Mouse (Mus musculus) midbrain, embryonic 14.5 days (tissue): ENCODE measurements at regions not wholly inside any gene's neighbourhood (a gene's known extent, or its start where the extent isn't known, plus 50 kb on each side); places are given as distances from the start of the nearest gene placed in this dataset.

ENCODE experiments used
- ATAC-seq: fragments of 200-750 bp; cut with Nextera tagmentation; 2 replicates; pipeline ENCODE4 v1.8.0; 2017; ENCODE audit warnings: moderate number of reproducible peaks, moderate library complexity; ENCODE audit not compliant: low FRiP score, low TSS enrichment
- DNase-seq: peaks from one replicate; pipeline ENCODE4 v3.0.0-alpha.2; 2015
- H3K27ac ChIP-seq: fragments of 300-500 bp; sonication (generic); replicated peaks from 2 replicates; pipeline ENCODE4 v1.5.1; 2014; ENCODE audit warnings: mild to moderate bottlenecking, low read depth, low read length, moderate library complexity
- H3K27me3 ChIP-seq: fragments of 300-500 bp; sonication (generic); 2 replicates; pipeline ENCODE4 v1.6.1; 2014; ENCODE audit warnings: low read length, control low read depth, mixed read lengths; ENCODE audit not compliant: control insufficient read depth, insufficient read depth
- H3K36me3 ChIP-seq: fragments of 300-500 bp; sonication (generic); 2 replicates; pipeline ENCODE4 v1.6.1; 2014; ENCODE audit warnings: low read length, control low read depth; ENCODE audit not compliant: control insufficient read depth, insufficient read depth
- H3K4me1 ChIP-seq: fragments of 300-500 bp; sonication (generic); 2 replicates; pipeline ENCODE4 v1.6.1; 2014; ENCODE audit warnings: mild to moderate bottlenecking, antibody characterized with exemption, low read length, control low read depth; ENCODE audit not compliant: control insufficient read depth, insufficient read depth
- H3K4me2 ChIP-seq: fragments of 300-500 bp; sonication (generic); 2 replicates; pipeline ENCODE4 v1.6.1; 2014; ENCODE audit warnings: mild to moderate bottlenecking, low read length, moderate library complexity
- H3K4me3 ChIP-seq: fragments of 300-500 bp; sonication (generic); replicated peaks from 2 replicates; pipeline ENCODE4 v1.5.1; 2014; ENCODE audit warnings: low read depth, low read length
- H3K9ac ChIP-seq: fragments of 300-500 bp; sonication (generic); replicated peaks from 2 replicates; pipeline ENCODE4 v1.6.1; 2014; ENCODE audit warnings: mild to moderate bottlenecking, low read length, moderate library complexity
- H3K9me3 ChIP-seq: fragments of 300-500 bp; sonication (generic); 2 replicates; pipeline ENCODE4 v1.6.1; 2016; ENCODE audit warnings: low read length, control low read depth, mixed read lengths; ENCODE audit not compliant: control insufficient read depth
- WGBS: fragments of 180-500 bp; shearing (Covaris S2); extraction: QIAGEN DNeasy Blood & Tissue Kit; methylation state at CpG from one replicate; pipeline ENCODE4 v1.1.7; 2014; 5-methylcytosine and 5-hydroxymethylcytosine counted together

DNA sequence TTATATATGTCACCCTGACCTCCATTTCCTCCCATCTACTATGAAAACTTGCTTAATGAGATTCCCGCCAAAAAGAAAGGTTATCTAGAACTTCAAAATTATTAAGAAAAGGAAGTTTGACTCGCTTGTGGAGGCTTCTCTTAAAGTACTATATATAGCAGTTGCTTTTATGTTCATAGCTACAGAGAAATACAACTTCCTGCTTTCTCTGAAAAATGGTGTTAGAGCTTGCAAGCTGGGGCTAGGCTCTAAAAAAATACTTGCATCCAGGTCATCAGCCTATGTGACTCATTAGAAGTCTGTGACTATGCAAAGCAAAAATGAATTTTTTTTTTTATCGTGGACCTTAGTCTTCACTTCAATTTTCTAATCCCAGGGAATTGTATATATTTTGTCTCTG lies 1035.7 kb downstream of the Gsdmc2 start:
- no peak for ATAC-seq
- no peaks in the 10 kb centered on the region for H3K9me3 ChIP-seq
- H3K4me2 ChIP-seq: no peak overlapping the region
- no peak overlapping the region for H3K4me3 ChIP-seq
- DNase-seq: no peak
- no peaks in the 10 kb centered on the region for H3K36me3 ChIP-seq
- WGBS: 93% methylated on average over 3 of the region's 3 CpGs
- H3K9ac ChIP-seq: no peak overlapping the region
- no peaks in the 10 kb centered on the region for H3K27me3 ChIP-seq
- H3K27ac ChIP-seq: no peak overlapping the region
- no peaks in the 10 kb centered on the region for H3K4me1 ChIP-seq

- Histone ChIP-seq H3K4me1 (no peaks in the 10 kb centered on the region), H3K9ac (no peak overlapping the region), H3K4me3 (no peak overlapping the region), H3K9me3 (no peaks in the 10 kb centered on the region), H3K4me2 (no peak overlapping the region), H3K27me3 (no peaks in the 10 kb centered on the region), H3K36me3 (no peaks in the 10 kb centered on the region), H3K27ac (no peak overlapping the region)
- no peak for ATAC-seq
- WGBS: 94% methylated on average over 4 of the region's 4 CpGs
- DNase-seq: no peak
These were observed 1036.7 kb downstream of the Gsdmc2 start for GRCm38 (mm10) chr15:62808087-62808808.

DNA sequence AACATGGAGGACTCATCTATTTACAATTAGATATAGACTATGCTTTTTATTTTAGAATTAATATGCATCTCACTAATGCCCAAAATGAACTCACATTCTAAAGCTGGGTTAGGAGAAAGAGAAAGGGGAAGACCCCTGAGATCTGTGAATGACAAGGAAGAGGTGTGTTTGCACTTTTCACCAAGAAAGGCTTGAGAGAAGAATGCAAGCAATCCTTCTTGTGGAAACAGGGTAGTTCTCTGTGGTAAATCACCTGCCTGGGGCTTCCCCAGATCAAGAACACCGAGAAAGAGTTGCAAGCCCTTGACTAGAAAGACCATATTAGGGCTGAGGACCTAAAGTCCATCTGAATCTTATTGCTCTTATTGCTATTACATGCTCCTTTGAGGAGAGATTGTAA lies 1037.6 kb downstream of the Gsdmc2 start:
- 86% methylated on average over 1 of the region's 1 CpGs for WGBS

GRCm38 (mm10) chr15:62802770-62803169 lies 1042.2 kb downstream of the Gsdmc2 start:
- Histone ChIP-seq H3K27me3 (no peaks in the 10 kb centered on the region), H3K4me1 (no peaks in the 10 kb centered on the region), H3K9me3 (no peaks in the 10 kb centered on the region), H3K36me3 (no peaks in the 10 kb centered on the region), H3K4me2 (no peak overlapping the region), H3K27ac (no peak overlapping the region), H3K4me3 (no peak overlapping the region), H3K9ac (no peak overlapping the region)
- ATAC-seq (no peak), DNase-seq (no peak)

More for the DNA sequence above, 1037.6 kb downstream of the Gsdmc2 start:
- no peak for ATAC-seq
- Histone ChIP-seq H3K9me3 (no peaks in the 10 kb centered on the region), H3K36me3 (no peaks in the 10 kb centered on the region), H3K9ac (no peak overlapping the region), H3K4me1 (no peaks in the 10 kb centered on the region), H3K27me3 (no peaks in the 10 kb centered on the region), H3K4me3 (no peak overlapping the region), H3K27ac (no peak overlapping the region), H3K4me2 (no peak overlapping the region)
- no peak for DNase-seq

- no peaks in the 10 kb centered on the region for H3K27me3 ChIP-seq
- DNase-seq (no peak), ATAC-seq (no peak)
- H3K9ac ChIP-seq: no peak overlapping the region
- H3K4me1 ChIP-seq: no peaks in the 10 kb centered on the region
- H3K36me3 ChIP-seq: no peaks in the 10 kb centered on the region
- 76% methylated on average over 4 of the region's 4 CpGs for WGBS
- H3K9me3 ChIP-seq: no peaks in the 10 kb centered on the region
- no peak overlapping the region for H3K4me3 ChIP-seq
- no peak overlapping the region for H3K27ac ChIP-seq
- H3K4me2 ChIP-seq: no peak overlapping the region
These were observed 1046.2 kb downstream of the Gsdmc2 start for GRCm38 (mm10) chr15:62798731-62799130.

DNA sequence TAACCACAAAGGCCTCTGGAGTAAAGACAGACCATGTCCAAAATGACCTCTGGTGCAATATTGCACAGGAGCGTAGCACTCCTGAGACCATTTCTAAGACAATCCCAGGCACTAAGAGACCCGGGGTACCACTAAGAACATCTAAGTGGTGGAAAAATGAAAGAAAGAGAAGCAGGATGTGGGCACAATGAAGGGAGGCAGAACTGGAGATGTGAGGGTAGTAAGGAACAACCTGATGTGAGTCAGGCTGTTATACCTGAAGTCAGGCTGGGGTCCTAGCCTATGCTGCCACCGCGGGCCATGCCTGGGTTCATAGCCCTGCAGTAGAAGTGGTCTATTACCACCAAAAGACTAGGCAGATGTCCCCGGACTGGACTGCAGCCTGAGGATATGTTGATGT lies 1051.4 kb downstream of the Gsdmc2 start:
- ATAC-seq (no peak), DNase-seq (no peak)
- no peak overlapping the region for H3K4me2 ChIP-seq
- no peaks in the 10 kb centered on the region for H3K27me3 ChIP-seq
- no peak overlapping the region for H3K4me3 ChIP-seq
- no peak overlapping the region for H3K9ac ChIP-seq
- H3K36me3 ChIP-seq: no peaks in the 10 kb centered on the region
- WGBS: 94% methylated on average over 5 of the region's 5 CpGs
- H3K27ac ChIP-seq: no peak overlapping the region
- no peaks in the 10 kb centered on the region for H3K9me3 ChIP-seq
- H3K4me1 ChIP-seq: no peaks in the 10 kb centered on the region

GRCm38 (mm10) chr15:62792084-62792483 lies 1052.9 kb downstream of the Gsdmc2 start:
- Histone ChIP-seq H3K4me2 (no peak overlapping the region), H3K9ac (no peak overlapping the region), H3K4me1 (no peaks in the 10 kb centered on the region), H3K27me3 (no peaks in the 10 kb centered on the region), H3K27ac (no peak overlapping the region), H3K4me3 (no peak overlapping the region), H3K36me3 (no peaks in the 10 kb centered on the region), H3K9me3 (no peaks in the 10 kb centered on the region)
- DNase-seq (no peak), ATAC-seq (no peak)
- 82% methylated on average over 1 of the region's 1 CpGs for WGBS

GRCm38 (mm10) chr15:62787753-62788152 lies 1057.2 kb downstream of the Gsdmc2 start:
- Histone ChIP-seq H3K27ac (no peak overlapping the region), H3K4me1 (no peaks in the 10 kb centered on the region), H3K36me3 (no peaks in the 10 kb centered on the region), H3K4me3 (no peak overlapping the region), H3K9me3 (no peaks in the 10 kb centered on the region), H3K9ac (no peak overlapping the region), H3K4me2 (no peak overlapping the region), H3K27me3 (no peaks in the 10 kb centered on the region)
- ATAC-seq (no peak), DNase-seq (no peak)
- WGBS: 87% methylated on average over 2 of the region's 2 CpGs

- Histone ChIP-seq H3K4me3 (no peak overlapping the region), H3K4me1 (no peaks in the 10 kb centered on the region), H3K4me2 (no peak overlapping the region), H3K9me3 (no peaks in the 10 kb centered on the region), H3K27me3 (no peaks in the 10 kb centered on the region), H3K27ac (no peak overlapping the region), H3K9ac (no peak overlapping the region), H3K36me3 (no peaks in the 10 kb centered on the region)
- WGBS: 67% methylated on average over 1 of the region's 1 CpGs
- ATAC-seq: no peak
- DNase-seq: no peak
These were observed 1058.7 kb downstream of the Gsdmc2 start for GRCm38 (mm10) chr15:62786315-62786714.
